Mouse (Mus musculus): ENCODE measurements around the gene Cat. TPM values are rescaled to one million over a fixed set of nuclear protein-coding genes. Genes with fewer than 3 reads are reported as not detected.

Cat gene
- total and polyA plus RNA-seq, 3 experiments, result 29.8 to 84.7 (median 45.0) TPM

GRCm38 (mm10) chr2:103449813-103450212 is 35.1 kb downstream of the Cat start:
- Histone ChIP-seq H3K27me3 (replicated peaks) (no peaks in the 10 kb centered on the region), H3K4me1 (ENCODE audit: control insufficient read depth in 1 of 2, insufficient read depth in 2 of 2) (no peaks in the 10 kb centered on the region), H3K9me3 (replicated peaks; ENCODE audit: low read length) (no peaks in the 10 kb centered on the region), H3K27ac (ENCODE audit: insufficient read depth, low read depth) (no peak overlapping the region), H3K4me2 (ENCODE audit: insufficient read depth, low read depth, poor library complexity, severe bottlenecking) (no peak overlapping the region), H3K79me2 (replicated peaks; ENCODE audit: control insufficient read depth, extremely low read depth, insufficient read depth, poor library complexity, severe bottlenecking) (no peaks in the 10 kb centered on the region), H3K36me3 (replicated peaks in 1 of 2; ENCODE audit: control insufficient read depth in 1 of 2, insufficient read depth in 1 of 2, low read length in 1 of 2) (peaks cover 12 to 28% of the 10 kb centered on the region in 2 experiments), H3K4me3 (replicated peaks in 1 of 3; ENCODE audit: low read depth in 2 of 3, low read length in 2 of 3, poor library complexity in 1 of 3) (no peak overlapping the region), H3K9ac (ENCODE audit: insufficient read depth, low read depth) (no peak overlapping the region)
- no peak for DNase-seq (ENCODE audit: extremely low read depth)
- no peak for TF ChIP-seq GABPA (IDR thresholded peaks at IDR 0.05; ENCODE audit: insufficient replicate concordance, low read depth, low read length)
- TF ChIP-seq HCFC1 (IDR thresholded peaks at IDR 0.05; ENCODE audit: low read depth, low read length), result no peak
- TF ChIP-seq MXI1 (IDR thresholded peaks at IDR 0.05; ENCODE audit: low read depth, low read length), result no peak
- TF ChIP-seq CHD1 (IDR thresholded peaks at IDR 0.05; ENCODE audit: low read depth, low read length), result no peak
- TF ChIP-seq IRF4 (IDR thresholded peaks at IDR 0.05; ENCODE audit: low read depth, low read length), result no peak
- TF ChIP-seq BHLHE40 (IDR thresholded peaks at IDR 0.05; ENCODE audit: low read depth, low read length), result no peak
- TF ChIP-seq USF2 (conservative IDR thresholded peaks at IDR 0.05; ENCODE audit: low read depth, low read length), result no peak
- TF ChIP-seq MAZ (IDR thresholded peaks at IDR 0.05; ENCODE audit: low read depth, low read length), result no peak
- no peak for TF ChIP-seq TCF12 (IDR thresholded peaks at IDR 0.05; ENCODE audit: low read depth, low read length)
- dilution Hi-C loops (cut with MboI; ENCODE audit: extremely low pct_ligation_motif_present, extremely low pct_unique_long_range_greater_than_20kb, low sequenced_read_pairs) (no loop called here), in situ Hi-C loops (cut with MboI; ENCODE audit: low pct_ligation_motif_present, low pct_unique_long_range_greater_than_20kb, low sequenced_read_pairs) (loop anchor here (5.0 to 25.0 kb wide), 3 partner anchors 97 to 537 kb away; no protein-coding TSS in a partner anchor)

GRCm38 (mm10) chr2:103448947-103449560 is 35.9 kb downstream of the Cat start:
- no peaks in the 10 kb centered on the region for H3K27me3 ChIP-seq (replicated peaks)
- dilution Hi-C loops (cut with MboI; ENCODE audit: extremely low pct_ligation_motif_present, extremely low pct_unique_long_range_greater_than_20kb, low sequenced_read_pairs), result no loop called here
- H3K36me3 ChIP-seq (replicated peaks in 1 of 2; ENCODE audit: control insufficient read depth in 1 of 2, insufficient read depth in 1 of 2, low read length in 1 of 2), result peaks cover 7 to 20% of the 10 kb centered on the region in 2 experiments
- H3K27ac ChIP-seq (ENCODE audit: insufficient read depth, low read depth), result no peak overlapping the region
- DNase-seq (ENCODE audit: extremely low read depth), result no peak
- H3K4me2 ChIP-seq (ENCODE audit: insufficient read depth, low read depth, poor library complexity, severe bottlenecking), result peak overlapping the region; percentile 35; the same call in 1 of the 2 replicates
- TF ChIP-seq IRF4 (IDR thresholded peaks at IDR 0.05; ENCODE audit: low read depth, low read length) (no peak), MAFK (IDR thresholded peaks at IDR 0.05; ENCODE audit: insufficient replicate concordance, low read length) (no peak), TCF12 (IDR thresholded peaks at IDR 0.05; ENCODE audit: low read depth, low read length) (no peak), ZKSCAN1 (IDR thresholded peaks at IDR 0.05; ENCODE audit: borderline replicate concordance, low read depth, low read length) (no peak), USF2 (conservative IDR thresholded peaks at IDR 0.05; ENCODE audit: low read depth, low read length) (no peak), GABPA (IDR thresholded peaks at IDR 0.05; ENCODE audit: insufficient replicate concordance, low read depth, low read length) (no peak), ZMIZ1 (IDR thresholded peaks at IDR 0.05; ENCODE audit: low read depth, low read length) (no peak), POLR2AphosphoS2 (IDR thresholded peaks at IDR 0.05; ENCODE audit: low read depth, low read length) (no peak), CTCF (conservative IDR thresholded peaks at IDR 0.05 in 1 of 2, IDR thresholded peaks at IDR 0.05 in 1 of 2; ENCODE audit: low read depth in 2 of 2, low read length in 2 of 2) (no peak), SIN3A (IDR thresholded peaks at IDR 0.05; ENCODE audit: low read length) (no peak), ZC3H11A (IDR thresholded peaks at IDR 0.05; ENCODE audit: low read depth, low read length) (no peak)
- no peak overlapping the region for H3K9ac ChIP-seq (ENCODE audit: insufficient read depth, low read depth)
- no peaks in the 10 kb centered on the region for H3K79me2 ChIP-seq (replicated peaks; ENCODE audit: control insufficient read depth, extremely low read depth, insufficient read depth, poor library complexity, severe bottlenecking)
- no peak overlapping the region for H3K4me3 ChIP-seq (replicated peaks in 1 of 3; ENCODE audit: low read depth in 2 of 3, low read length in 2 of 3, poor library complexity in 1 of 3)
- no peaks in the 10 kb centered on the region for H3K9me3 ChIP-seq (replicated peaks; ENCODE audit: low read length)
- in situ Hi-C loops (cut with MboI; ENCODE audit: low pct_ligation_motif_present, low pct_unique_long_range_greater_than_20kb, low sequenced_read_pairs), result no loop called here
- no peaks in the 10 kb centered on the region for H3K4me1 ChIP-seq (ENCODE audit: control insufficient read depth in 1 of 2, insufficient read depth in 2 of 2)
